Mouse (Mus musculus): Measurements from ENCODE around the gene Clhc1. TPM values are rescaled to one million over a fixed set of nuclear protein-coding genes. Genes with fewer than 3 reads are reported as not detected.
A peak's percentile ranks its signal among the peaks of the same experiment; 100 is the strongest.

Clhc1 gene
- 0.49 TPM in 1 of 2 replicates, not detected in the other for polyA plus RNA-seq (2011; ENCODE audit: insufficient read length, low read depth, missing spikeins)

- TF ChIP-seq CTCF (IDR thresholded peaks at IDR 0.05; ENCODE audit: borderline replicate concordance, insufficient read depth, low read length) (no peak), POLR2A (IDR thresholded peaks at IDR 0.05; ENCODE audit: low read depth, low read length) (peak; percentile 94)
- Histone ChIP-seq H3K27ac (ENCODE audit: insufficient read depth, low read length) (peak within 1 kb of the TSS; percentile 93), H3K4me1 (ENCODE audit: control insufficient read depth, insufficient read depth, low read length) (peaks cover 3% of the 10 kb centered on the region; the same call in 1 of the 2 replicates), H3K4me3 (ENCODE audit: insufficient read depth, low read length) (peak within 1 kb of the TSS; percentile 100)
Observed at GRCm38 (mm10) chr11:29547752-29548503, at the start of gene Clhc1, which contains the start of gene Rps27a. Gene Clhc1, plus strand, starts transcription at chr11:29547950. Gene Rps27a, minus strand, starts transcription at chr11:29548109.

GRCm38 (mm10) chr11:29503948-29504893 is 43.5 kb upstream of the Clhc1 start:
- no peak overlapping the region for H3K4me3 ChIP-seq (ENCODE audit: insufficient read depth, low read length)
- no peak overlapping the region for H3K27ac ChIP-seq (ENCODE audit: insufficient read depth, low read length)
- TF ChIP-seq CTCF (IDR thresholded peaks at IDR 0.05; ENCODE audit: borderline replicate concordance, insufficient read depth, low read length) (no peak), POLR2A (IDR thresholded peaks at IDR 0.05; ENCODE audit: low read depth, low read length) (no peak)
- no peaks in the 10 kb centered on the region; the same call in 1 of the 2 replicates for H3K4me1 ChIP-seq (ENCODE audit: control insufficient read depth, insufficient read depth, low read length)

- TF ChIP-seq CTCF (IDR thresholded peaks at IDR 0.05; ENCODE audit: borderline replicate concordance, insufficient read depth, low read length) (no peak), POLR2A (IDR thresholded peaks at IDR 0.05; ENCODE audit: low read depth, low read length) (no peak)
- Histone ChIP-seq H3K4me1 (ENCODE audit: control insufficient read depth, insufficient read depth, low read length) (no peaks in the 10 kb centered on the region; the same call in 1 of the 2 replicates), H3K27ac (ENCODE audit: insufficient read depth, low read length) (no peak overlapping the region), H3K4me3 (ENCODE audit: insufficient read depth, low read length) (no peak overlapping the region)
Observed at GRCm38 (mm10) chr11:29504899-29505625, 42.7 kb upstream of the Clhc1 start.

- TF ChIP-seq CTCF (IDR thresholded peaks at IDR 0.05; ENCODE audit: borderline replicate concordance, insufficient read depth, low read length) (no peak), POLR2A (IDR thresholded peaks at IDR 0.05; ENCODE audit: low read depth, low read length) (no peak)
- no peak overlapping the region for H3K27ac ChIP-seq (ENCODE audit: insufficient read depth, low read length)
- H3K4me3 ChIP-seq (ENCODE audit: insufficient read depth, low read length): no peak overlapping the region
- H3K4me1 ChIP-seq (ENCODE audit: control insufficient read depth, insufficient read depth, low read length): no peaks in the 10 kb centered on the region
Observed at GRCm38 (mm10) chr11:29509421-29509820, 38.3 kb upstream of the Clhc1 start.

GRCm38 (mm10) chr11:29512818-29513535 is 34.8 kb upstream of the Clhc1 start:
- no peak overlapping the region for H3K27ac ChIP-seq (ENCODE audit: insufficient read depth, low read length)
- TF ChIP-seq CTCF (IDR thresholded peaks at IDR 0.05; ENCODE audit: borderline replicate concordance, insufficient read depth, low read length) (no peak), POLR2A (IDR thresholded peaks at IDR 0.05; ENCODE audit: low read depth, low read length) (no peak)
- no peak overlapping the region for H3K4me3 ChIP-seq (ENCODE audit: insufficient read depth, low read length)
- H3K4me1 ChIP-seq (ENCODE audit: control insufficient read depth, insufficient read depth, low read length): no peaks in the 10 kb centered on the region

GRCm38 (mm10) chr11:29514325-29514681 is 33.4 kb upstream of the Clhc1 start:
- TF ChIP-seq POLR2A (IDR thresholded peaks at IDR 0.05; ENCODE audit: low read depth, low read length): no peak
- no peak for TF ChIP-seq CTCF (IDR thresholded peaks at IDR 0.05; ENCODE audit: borderline replicate concordance, insufficient read depth, low read length)
- H3K4me1 ChIP-seq (ENCODE audit: control insufficient read depth, insufficient read depth, low read length): no peaks in the 10 kb centered on the region
- peak overlapping the region; percentile 79 for H3K4me3 ChIP-seq (ENCODE audit: insufficient read depth, low read length)
- H3K27ac ChIP-seq (ENCODE audit: insufficient read depth, low read length): peak overlapping the region; percentile 71

GRCm38 (mm10) chr11:29514682-29515412 is 32.9 kb upstream of the Clhc1 start, which contains the start of gene Prorsd1:
Gene Prorsd1, minus strand, starts transcription at chr11:29515033.
- Histone ChIP-seq H3K4me1 (ENCODE audit: control insufficient read depth, insufficient read depth, low read length) (no peaks in the 10 kb centered on the region), H3K27ac (ENCODE audit: insufficient read depth, low read length) (peak within 1 kb of the TSS; percentile 71), H3K4me3 (ENCODE audit: insufficient read depth, low read length) (peak within 1 kb of the TSS; percentile 79)
- TF ChIP-seq POLR2A (IDR thresholded peaks at IDR 0.05; ENCODE audit: low read depth, low read length) (peak; percentile 94), CTCF (IDR thresholded peaks at IDR 0.05; ENCODE audit: borderline replicate concordance, insufficient read depth, low read length) (no peak)
